Mouse (Mus musculus): ENCODE measurements around the gene Rpl36.

Rpl36 gene

DNA sequence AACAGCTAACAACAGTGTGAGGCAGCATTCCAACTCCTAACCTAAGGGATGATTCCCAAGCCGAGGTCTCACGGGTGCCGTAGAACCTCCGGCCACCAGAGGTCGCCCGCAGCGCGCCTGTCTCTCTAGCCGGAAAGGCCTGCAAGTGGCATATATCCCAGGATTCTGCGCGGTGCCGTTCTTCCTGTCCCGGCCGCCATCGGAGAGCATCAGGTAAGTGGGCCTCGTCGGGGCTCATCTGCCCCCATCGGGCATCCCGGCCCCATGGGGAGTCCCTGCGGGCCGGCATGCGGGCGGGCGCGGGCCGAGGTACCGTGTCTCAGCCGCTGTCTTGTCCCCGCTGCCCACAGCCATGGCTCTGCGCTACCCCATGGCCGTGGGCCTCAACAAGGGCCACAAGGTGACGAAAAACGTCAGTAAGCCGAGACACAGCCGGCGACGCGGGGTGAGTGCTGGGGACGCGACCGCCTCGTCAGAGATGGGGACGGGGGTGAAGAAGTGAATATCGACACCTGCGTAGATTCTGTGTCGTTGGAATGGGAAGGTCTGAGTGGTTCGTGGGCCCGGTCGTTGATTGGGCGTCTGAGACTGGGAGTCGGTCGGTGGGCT, at the start of gene Rpl36:
Gene Rpl36 (plus strand): TSS at position 181 of the 609 bp plus-strand sequence.
- peak; percentile 98 for DNase-seq

DNA sequence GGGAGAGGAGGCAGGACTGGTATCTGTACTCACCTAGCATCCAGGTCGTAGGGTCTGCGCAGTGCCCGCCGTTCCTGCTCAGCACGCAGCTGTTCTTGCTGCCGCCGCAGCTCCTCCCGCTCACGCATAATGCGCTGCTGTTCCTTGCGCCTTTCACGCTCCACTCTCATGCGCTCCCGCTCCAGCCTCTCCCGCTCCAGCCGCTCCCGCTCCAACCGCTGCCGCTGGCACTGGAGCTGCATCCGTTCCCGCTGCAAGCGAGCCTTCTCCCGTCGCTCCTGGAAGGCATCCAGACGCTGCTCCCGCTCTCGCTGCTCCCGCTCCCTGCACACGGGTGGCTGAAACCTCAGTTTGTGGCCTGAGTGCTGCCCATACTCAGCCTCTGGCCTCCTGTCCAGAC, 46.9 kb upstream of the Rpl36 start:
- DNase-seq, result no peak

DNA sequence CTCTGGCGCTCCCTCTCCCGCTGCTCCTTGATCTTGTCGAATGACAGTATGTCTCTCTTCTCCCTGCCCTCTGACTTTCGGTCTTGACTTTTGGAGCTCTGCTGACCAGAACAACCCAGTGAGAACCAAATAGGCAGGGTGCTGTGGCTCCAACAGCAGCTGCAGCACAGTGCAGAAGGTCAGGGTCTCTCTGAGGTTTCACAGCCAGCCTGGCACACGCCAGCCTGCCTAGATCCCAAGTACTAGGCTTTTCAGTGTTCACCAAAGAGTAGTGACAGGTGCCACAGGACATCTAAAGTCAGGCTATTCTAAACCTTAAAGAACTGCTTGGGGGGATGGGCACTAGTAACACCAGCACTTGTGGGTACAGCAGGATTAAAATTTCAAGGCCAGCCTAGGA, 46.3 kb upstream of the Rpl36 start:
- no peak for DNase-seq

DNA sequence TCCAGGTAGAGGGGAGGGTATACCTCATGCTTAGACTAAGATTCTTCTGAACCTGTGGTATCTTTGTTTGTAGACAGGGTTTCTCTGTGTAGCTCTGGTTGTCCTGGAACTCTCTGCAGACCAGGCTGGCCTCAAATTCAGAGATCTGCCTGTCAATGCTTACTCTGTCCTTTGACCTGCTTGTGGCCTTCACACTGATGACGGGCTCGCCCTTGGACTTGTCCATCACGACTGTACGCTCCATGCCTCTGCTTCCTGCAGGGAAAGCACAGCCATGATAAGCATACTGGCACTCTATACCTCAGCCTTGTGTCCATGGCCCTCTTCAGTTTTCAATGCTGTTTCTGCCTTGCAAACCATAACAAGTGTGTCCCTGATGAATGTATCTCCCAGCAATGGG, 45.8 kb upstream of the Rpl36 start:
- DNase-seq, result no peak

DNA sequence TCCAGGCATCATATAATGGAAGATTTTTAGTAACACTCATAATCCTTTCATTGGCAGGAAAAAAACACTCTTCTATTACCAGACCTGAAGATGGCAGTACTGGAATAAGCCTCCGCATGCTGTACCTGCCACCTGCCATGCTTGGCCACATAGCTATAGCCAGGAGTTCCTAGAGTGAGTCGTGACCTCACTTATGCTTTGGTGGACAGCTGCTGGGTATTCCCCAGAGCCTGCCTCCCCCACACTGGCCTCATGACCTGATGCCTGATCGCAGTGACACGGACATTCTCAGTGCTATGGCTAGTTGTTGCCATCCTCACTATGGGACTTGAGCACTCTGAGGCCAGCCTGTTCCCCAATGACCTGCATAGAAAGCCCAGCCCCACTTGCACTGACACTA, 42.9 kb upstream of the Rpl36 start:
- DNase-seq, result no peak

DNA sequence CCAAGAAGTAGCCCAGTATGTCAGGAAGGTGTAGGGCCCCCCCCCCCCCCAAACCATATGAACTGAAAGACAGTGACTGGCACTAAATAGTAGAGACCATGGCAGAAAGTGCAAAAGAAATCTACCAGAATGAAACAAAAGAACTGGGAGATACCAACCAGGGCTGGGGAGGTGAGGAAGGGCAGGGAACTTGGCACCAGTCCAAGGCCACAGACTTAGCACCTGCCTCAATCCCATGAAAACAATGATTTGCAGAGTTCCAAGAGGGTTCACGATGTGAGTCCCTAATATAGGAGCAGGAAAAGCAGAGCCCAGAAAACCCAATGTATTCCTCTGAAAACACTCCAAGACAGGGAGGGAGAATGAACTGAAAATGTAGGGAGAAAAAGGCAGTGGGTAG, 41.1 kb upstream of the Rpl36 start:
- no peak for DNase-seq

DNA sequence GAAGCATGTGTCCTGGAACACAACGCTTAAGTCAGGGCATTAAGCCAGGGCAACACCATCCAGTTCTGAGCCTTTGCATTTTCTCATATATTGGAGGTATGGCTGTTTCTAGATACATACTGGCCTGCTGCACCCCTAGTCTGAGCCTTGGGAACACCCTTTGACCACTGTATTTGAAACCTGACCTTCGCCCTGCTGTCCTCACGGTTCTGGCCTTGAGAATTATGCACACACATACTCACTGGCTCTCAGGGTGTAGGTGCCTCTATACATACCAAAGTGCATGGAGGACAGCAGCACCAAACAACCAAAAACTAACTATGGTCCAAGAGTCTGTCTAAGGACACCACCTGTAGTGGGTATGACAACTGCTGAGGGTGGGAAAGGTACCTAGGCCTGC, 40.3 kb upstream of the Rpl36 start:
- no peak for DNase-seq

DNA sequence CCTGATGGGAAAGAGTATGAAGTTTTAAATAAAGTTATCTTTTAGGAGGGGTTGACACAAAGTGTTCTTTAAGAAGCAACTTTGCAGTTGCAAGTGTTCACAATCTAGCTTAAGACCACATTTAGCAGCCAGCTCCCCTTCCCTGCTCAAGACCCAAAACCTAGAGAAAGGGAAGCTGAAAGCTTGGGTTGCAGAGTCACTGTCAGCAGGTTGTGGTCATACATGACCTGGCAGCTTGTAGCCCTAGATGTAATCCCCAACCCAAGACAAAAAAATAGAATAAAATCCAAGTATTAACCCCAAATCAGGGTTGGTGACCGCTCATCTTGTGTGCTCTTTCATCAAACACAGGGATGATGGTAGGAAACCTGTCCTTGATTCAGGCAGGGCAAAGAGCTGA, 30.1 kb upstream of the Rpl36 start:
- no peak for DNase-seq

DNA sequence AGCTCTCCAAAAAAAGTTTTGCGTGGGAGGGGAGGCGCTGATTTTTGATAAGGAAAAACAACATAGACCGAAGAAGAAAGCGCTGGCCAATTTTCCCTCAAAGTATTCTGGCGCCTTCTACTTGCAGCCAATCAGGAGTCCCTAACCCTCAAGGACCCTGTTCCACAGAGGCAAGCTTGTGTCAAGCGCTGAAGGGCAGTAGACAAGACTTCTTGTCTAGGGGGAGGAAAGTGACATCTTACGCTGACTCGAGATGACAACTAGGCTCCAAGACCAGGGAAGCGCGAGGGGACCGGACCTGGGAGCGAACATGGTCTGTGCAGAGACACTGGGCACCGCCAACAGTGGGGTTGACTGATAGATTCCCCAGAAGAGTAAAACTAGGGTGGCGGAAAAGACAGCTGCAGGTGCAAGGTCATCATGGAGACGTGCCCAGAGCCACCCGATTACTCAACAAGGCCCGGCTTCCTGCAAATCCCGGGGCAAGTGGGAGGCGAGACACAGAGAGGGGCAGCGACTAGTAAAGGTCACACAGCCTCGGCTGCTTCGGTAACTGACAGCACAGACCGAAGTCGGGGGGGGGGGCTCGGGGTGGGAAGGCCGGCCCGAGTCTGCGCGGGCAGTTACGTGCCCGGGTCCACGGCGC, 29.5 kb upstream of the Rpl36 start:
- DNase-seq, result peak; percentile 57

DNA sequence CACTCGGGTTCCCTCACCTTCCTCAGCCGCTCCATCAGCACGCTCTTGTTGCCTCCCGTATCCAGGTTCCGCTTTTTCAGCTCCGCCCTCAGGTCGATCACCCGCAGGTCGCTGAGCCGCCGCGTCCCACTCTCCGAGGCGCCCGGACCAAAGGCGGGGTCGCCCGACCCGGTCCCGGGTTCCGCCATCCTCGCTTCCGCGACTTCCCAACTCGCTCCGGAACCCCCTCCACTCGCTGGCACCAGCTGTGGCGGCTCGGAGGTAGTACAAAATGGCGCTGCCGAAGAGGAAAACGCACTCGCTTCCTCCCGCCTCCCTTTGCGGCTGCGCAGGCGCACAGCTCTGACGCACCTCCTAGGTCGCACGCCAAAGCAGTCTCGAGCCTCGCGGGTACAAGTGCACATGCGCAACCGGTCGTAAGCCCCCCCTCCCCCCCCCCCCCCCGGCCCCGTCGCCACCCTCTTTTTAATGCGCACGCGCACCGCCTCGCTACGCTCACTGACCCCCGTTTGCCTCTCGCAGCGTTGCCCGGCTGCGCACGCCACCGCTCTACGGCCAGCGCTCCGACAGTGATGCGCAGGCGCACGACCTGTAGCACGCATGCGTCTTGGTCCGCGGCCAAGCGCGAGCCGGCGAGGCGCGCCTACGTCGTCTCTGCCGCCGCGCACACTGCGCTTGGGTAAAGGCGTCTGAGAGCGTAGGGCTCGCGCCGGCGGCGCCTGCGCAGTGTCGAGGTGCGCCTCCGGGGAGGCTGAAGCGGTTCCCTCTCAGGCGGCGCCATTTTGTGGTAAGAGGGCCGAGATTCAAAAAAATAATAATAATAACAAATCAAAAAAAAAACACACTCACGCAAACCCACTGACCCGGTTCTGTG, 28.7 kb upstream of the Rpl36 start, which contains the start of the genes Safb2 and Safb:
Gene Safb2 (minus strand): TSS at position 329 of the 874 bp plus-strand sequence.
Gene Safb (plus strand): TSS at position 569 of the 874 bp plus-strand sequence.
- DNase-seq, result peak; percentile 97

DNA sequence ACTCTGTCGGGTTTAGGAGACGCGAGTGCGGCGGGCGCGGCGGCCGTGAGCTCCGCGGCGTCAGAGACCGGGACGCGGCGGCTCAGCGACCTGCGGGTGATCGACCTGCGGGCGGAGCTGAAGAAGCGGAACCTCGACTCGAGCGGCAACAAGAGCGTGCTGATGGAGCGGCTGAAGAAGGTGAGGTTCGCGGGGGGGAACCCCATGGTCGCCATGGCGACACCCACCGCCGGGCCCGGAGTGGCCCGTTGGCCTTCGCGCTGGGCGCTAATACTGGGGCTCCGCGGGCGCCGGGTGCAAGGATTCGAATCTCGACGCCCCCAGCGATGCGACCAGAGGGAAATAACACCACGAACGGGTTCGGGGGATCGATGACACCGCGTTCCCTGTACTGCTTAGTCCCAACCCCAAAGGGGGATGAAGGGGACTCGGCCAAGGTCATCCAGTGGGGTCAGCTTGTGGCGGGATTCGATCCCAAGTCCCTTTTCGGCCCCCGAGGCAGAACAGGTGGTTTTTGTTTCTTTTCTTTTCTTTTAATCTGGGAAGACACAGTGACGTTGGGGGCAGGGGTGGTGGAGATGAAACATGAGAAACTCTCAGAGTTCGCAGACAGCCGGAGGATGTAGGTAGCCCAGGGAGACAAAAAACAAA, 27.9 kb upstream of the Rpl36 start:
- DNase-seq, result peak; percentile 45

DNA sequence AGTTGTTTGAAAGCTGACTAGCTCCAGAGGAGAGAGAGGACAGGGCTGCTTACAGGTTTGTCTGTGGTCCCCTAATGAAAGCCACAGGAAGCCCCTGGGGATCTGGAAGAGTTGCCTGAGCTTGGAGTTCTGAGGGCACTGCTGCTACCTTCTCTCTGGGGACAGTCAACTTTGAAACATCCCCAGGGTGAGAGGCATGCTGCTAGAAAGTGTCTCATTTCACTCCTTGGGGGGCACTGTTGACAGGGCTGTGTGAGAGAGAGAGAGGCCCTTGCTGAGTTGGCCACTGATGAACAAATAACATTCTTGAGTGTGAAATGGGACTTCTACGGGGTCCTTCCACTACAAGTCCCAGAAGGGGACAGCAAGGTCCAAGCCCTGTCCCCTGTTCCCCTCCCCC, 25.4 kb upstream of the Rpl36 start:
- no peak for DNase-seq

DNA sequence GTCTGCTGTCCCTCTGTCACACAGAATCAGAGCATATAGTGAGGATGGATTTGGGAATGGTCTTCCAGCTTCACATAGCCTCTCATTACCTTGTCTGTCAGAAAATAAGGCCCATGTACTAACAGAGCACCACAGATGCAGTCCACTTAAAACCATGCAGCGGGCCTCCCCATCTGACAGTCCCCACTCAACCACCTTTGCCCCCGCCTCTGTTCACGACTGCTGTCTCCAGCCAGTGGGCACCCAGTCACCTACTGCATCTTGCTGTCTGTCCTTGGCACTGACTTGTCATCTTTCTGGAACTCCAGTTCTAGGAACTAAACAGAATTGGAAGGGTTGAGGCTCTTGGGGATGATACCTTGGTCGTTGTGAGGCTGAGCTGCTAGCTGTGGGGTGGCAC, 24.3 kb upstream of the Rpl36 start:
- DNase-seq, result no peak

DNA sequence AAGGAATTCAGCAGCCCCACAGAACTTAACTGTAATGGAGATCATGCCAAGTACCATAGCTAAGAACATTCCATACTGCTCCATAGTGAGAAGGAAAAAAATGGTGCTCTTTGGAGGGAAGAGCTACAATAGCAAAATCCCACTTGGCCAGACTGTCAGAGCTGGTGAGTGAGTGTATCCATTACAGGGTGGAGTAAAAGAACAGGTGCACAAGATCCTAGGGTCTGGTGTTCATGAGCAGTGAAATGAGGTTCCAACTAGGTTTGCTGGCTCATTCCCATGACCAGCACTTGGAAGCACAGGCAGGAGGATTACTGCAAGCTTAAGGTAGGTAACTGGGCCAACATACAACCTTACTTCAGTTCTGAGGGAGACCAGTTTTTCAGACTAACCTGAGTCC, 20.7 kb upstream of the Rpl36 start:
- DNase-seq, result no peak

DNA sequence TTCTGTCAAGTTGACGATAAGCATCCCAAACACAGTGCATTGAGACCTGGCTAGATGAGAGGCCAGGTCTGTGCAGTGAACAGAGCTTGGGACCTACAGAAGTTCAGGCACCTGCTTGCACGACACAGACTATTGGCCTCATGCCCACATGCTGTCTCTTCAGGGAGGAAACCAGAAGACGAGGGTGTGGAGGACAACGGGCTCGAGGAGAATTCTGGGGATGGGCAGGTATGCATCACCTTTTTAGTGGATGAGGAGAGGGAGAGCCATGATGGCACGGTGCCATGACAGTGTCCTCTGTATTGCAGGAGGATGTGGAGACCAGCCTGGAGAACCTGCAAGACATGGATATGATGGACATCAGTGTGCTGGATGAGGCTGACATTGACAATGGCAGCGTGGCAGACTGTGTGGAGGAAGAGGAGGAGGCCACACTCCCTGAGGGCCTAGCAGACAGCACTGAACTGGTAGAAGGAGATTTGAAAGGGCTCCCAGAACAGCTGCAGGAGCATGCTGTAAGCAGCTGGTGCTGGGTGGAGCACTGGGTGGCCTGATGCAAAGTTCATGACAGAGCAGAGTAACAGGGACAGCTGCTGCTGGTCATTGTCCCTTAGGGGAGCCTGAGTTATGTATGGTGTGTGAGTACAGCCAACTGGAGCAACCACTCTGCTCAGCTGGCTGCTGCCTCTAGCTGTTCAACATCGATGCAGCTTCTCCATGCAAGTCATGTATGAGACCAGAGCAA, 19.5 kb upstream of the Rpl36 start:
- no peak for DNase-seq

DNA sequence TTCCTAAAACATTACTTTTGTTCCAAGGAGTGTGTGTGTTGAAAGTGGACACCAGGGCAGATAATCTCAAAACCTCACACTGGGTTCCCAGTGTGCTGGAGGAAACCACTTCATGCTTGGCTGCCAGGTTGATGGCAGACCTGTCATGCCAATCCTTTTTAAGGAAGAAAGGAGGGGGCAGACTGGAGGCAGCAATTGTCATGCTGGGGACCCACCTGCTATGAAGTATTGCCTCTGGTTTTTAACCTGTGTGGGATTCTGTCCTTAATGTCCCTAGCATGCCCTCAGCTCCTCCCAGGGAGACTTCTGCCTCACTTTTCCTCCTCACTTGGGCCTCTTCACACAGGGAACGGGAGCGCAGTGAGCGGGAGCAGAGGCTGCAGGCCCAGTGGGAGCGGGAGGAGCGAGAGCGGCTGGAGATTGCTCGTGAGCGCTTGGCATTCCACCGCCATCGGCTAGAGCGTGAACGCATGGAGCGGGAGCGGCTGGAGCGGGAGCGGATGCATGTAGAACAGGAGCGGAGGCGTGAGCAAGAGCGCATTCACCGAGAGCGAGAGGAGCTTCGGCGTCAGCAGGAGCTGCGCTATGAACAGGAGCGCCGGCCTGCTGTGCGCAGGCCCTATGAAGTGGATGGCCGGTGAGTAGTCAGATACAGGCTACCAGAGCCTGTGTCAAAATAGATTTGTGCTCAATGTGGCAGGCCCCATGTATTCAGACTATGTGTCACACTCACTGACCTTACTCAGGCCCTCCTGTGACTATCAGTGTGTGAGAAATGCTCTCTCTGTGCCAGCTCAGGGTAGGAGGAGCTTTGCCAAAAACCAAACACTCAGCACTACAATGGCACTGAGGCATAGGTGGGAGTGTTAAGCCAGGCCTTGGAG, 9.8 kb upstream of the Rpl36 start:
- DNase-seq, result no peak

DNA sequence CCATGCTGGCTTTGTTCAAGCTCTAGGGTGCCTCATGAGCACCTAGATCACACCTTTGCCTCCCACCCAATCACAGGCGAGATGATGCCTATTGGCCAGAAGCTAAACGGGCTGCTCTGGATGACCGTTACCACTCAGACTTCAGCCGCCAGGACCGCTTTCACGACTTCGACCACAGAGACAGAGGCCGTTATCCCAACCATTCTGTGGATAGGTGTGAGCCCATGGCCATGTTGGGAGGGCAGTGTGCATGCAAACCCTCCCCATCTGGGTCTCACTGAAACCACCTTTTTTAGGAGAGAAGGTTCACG, 9.2 kb upstream of the Rpl36 start:
- DNase-seq, result no peak

DNA sequence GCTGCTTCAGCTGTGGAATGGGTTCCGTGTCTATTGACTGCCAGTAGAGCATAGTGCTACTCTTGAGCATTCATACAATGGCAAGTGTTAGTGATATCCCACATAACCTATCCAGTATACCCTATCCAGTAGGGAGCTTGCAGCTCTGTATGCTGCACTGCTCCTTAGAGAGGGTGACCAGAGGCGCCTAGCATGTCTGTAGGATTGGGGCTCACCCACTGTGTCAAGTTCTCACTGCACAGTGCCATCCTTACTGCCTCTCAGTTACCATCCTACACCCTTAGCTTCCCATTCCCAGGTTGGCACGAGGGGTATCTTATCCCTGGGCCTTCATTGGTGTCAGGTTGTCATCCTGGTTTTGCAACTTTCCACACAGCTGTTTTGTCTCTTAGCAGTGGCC, 8.8 kb upstream of the Rpl36 start:
- DNase-seq, result no peak

DNA sequence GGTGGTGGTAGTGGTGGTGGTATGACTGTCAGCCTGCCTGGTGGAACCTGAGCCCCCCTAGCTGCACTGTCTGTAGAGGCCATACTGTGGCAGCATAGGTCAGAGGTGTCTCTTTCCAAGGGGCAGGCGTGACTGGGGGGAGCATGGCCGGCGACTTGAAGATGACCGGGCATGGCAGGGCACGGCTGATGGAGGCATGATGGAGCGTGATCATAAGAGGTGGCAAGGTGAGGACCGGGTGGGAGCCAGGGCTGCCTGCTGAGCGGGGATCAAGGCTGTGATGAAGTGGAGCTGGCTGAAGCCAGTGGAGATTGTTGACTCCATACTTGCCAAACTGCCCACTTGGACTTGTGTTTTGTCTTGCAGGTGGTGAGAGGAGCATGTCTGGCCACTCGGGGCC, 7.8 kb upstream of the Rpl36 start:
- no peak for DNase-seq

DNA sequence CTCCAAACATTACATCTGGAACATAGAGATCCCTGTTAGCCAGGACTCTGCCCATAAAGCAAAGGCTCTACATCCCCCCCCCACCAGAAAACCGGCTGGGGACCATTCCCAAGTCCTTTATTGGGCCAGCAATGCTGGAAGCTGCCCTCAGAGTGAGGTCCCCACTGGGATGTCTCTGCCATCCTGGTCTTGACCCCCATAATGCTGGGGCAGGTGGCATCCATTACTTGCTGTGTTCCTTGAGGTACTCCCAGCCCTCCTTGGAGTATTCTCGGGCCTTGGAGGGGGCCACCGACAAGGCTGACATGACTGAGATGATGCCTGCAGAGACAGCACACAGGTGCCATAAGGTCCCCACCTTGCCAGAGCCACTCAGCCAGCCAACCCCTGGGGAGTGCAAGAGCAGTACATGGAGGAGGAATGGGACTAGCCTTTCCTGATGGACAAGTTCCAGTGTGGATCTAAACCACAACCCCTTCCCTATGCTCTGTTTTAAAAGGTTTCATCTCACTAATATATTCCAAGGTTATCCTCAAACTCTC, 5.6 kb upstream of the Rpl36 start:
- DNase-seq, result no peak

DNA sequence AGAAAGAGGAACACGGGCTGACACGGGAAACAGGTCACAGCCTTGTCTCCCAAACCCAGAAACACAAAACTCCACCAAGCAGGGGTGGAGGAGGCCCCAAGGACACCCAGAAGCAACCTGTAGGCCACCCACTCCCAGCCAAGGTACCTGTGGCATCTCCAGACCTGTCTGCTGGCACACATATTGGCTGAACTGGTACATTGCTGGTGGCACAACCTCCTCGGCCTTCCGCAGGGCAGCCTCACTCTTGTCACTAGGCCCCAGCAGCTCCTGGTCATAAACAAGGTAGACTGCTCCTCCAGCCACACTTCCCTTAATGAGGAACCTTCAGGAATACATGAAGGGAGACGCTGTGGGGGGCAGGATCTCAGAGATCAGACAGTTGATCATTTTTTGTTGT, 4.5 kb upstream of the Rpl36 start:
- DNase-seq, result no peak

Measured in lung, postnatal 36 days (tissue).